Mouse (Mus musculus): ENCODE measurements around the gene Dda1.
"Not testable (repeated sequence)": the region's sequence is repeated elsewhere in the genome, so short reads cannot be mapped to it uniquely, and the experiment has no call there.

The Dda1 gene

GRCm38 (mm10) chr8:71495811-71496210 lies 26.8 kb downstream of the Dda1 start:
- DNase-seq (ENCODE audit: low read depth, low spot score): no peak

GRCm38 (mm10) chr8:71496481-71496880 lies 27.5 kb downstream of the Dda1 start:
- no peak for DNase-seq (ENCODE audit: low read depth, low spot score)

GRCm38 (mm10) chr8:71497077-71497645 lies 28.2 kb downstream of the Dda1 start:
- DNase-seq (ENCODE audit: low read depth, low spot score): no peak

GRCm38 (mm10) chr8:71497881-71498501 lies 29.0 kb downstream of the Dda1 start:
- DNase-seq (ENCODE audit: low read depth, low spot score): no peak

- DNase-seq (ENCODE audit: low read depth, low spot score): no peak
Observed at GRCm38 (mm10) chr8:71498816-71499690, 30.1 kb downstream of the Dda1 start.

GRCm38 (mm10) chr8:71504349-71504748 lies 35.4 kb downstream of the Dda1 start:
- no peak for DNase-seq (ENCODE audit: low read depth, low spot score)

- DNase-seq (ENCODE audit: low read depth, low spot score): no peak
Observed at GRCm38 (mm10) chr8:71505326-71505725, 36.3 kb downstream of the Dda1 start.

GRCm38 (mm10) chr8:71505979-71506378 lies 37.0 kb downstream of the Dda1 start:
- DNase-seq (ENCODE audit: low read depth, low spot score): no peak

GRCm38 (mm10) chr8:71507589-71508104 lies 38.6 kb downstream of the Dda1 start:
- peak; percentile 80 for DNase-seq (ENCODE audit: low read depth, low spot score)

- no peak for DNase-seq (ENCODE audit: low read depth, low spot score)
Observed at GRCm38 (mm10) chr8:71509316-71509715, 40.3 kb downstream of the Dda1 start.

GRCm38 (mm10) chr8:71511644-71512043 lies 42.6 kb downstream of the Dda1 start, which contains the start of gene Plvap:
TSS of gene Plvap (minus strand) at chr8:71511752.
- DNase-seq (ENCODE audit: low read depth, low spot score): no peak

GRCm38 (mm10) chr8:71513018-71513754 lies 44.2 kb downstream of the Dda1 start:
- no peak for DNase-seq (ENCODE audit: low read depth, low spot score)

GRCm38 (mm10) chr8:71515043-71515442 lies 46.0 kb downstream of the Dda1 start:
- DNase-seq (ENCODE audit: low read depth, low spot score): no peak

- DNase-seq (ENCODE audit: low read depth, low spot score): no peak
Observed at GRCm38 (mm10) chr8:71516786-71517185, 47.8 kb downstream of the Dda1 start.

- DNase-seq (ENCODE audit: low read depth, low spot score): not testable (repeated sequence)
Observed at GRCm38 (mm10) chr8:71519037-71519825, 50.2 kb downstream of the Dda1 start.

- peak; percentile 79 for DNase-seq (ENCODE audit: low read depth, low spot score)
Observed at GRCm38 (mm10) chr8:71521634-71522033, 52.6 kb downstream of the Dda1 start.

- no peak for DNase-seq (ENCODE audit: low read depth, low spot score)
Observed at GRCm38 (mm10) chr8:71525226-71526050, 56.4 kb downstream of the Dda1 start, which contains the start of gene Ccdc194. TSS of gene Ccdc194 (minus strand) at chr8:71525711.

All from telencephalon, adult 2 months (tissue).